Mouse (Mus musculus) small intestine, adult 2 months (tissue): ENCODE data around the gene Fbxl13. TPM values are rescaled to one million over a fixed set of nuclear protein-coding genes. Genes with fewer than 3 reads are reported as not detected.

Experiments used
- H3K27ac ChIP-seq: fragments of 200-500 bp; 2 replicates; pipeline ENCODE4 v1.5.1; 2012; ENCODE audit warnings: low read depth, low read length, control low read depth, inconsistent platforms; ENCODE audit not compliant: insufficient read depth
- H3K27me3 ChIP-seq: fragments of 200-500 bp; 2 replicates; pipeline ENCODE4 v1.6.1; 2012; ENCODE audit warnings: mild to moderate bottlenecking, moderate library complexity, low read length, inconsistent platforms; ENCODE audit not compliant: control insufficient read depth, insufficient read depth
- H3K36me3 ChIP-seq: fragments of 200-500 bp; 2 replicates; pipeline ENCODE4 v1.6.1; 2012; ENCODE audit warnings: mild to moderate bottlenecking, low read length, control low read depth, inconsistent platforms; ENCODE audit not compliant: control insufficient read depth, insufficient read depth
- H3K4me1 ChIP-seq: fragments of 200-500 bp; 2 replicates; pipeline ENCODE4 v1.6.1; 2012; ENCODE audit warnings: low read length, inconsistent platforms, mixed read lengths; ENCODE audit not compliant: control insufficient read depth, insufficient read depth, insufficient read length
- H3K4me3 ChIP-seq: fragments of 200-500 bp; 2 replicates; pipeline ENCODE4 v1.5.1; 2012; ENCODE audit warnings: low read depth, mild to moderate bottlenecking, control low read depth, inconsistent platforms, low read length, moderate library complexity
- CTCF ChIP-seq: fragments of 200-500 bp; IDR thresholded peaks from 2 replicates; pipeline ENCODE4 v1.5.1; 2012; ENCODE audit warnings: low read depth, mild to moderate bottlenecking, control low read depth, inconsistent platforms, low read length, moderate library complexity, mixed read lengths; ENCODE audit not compliant: insufficient replicate concordance, insufficient read length; ENCODE audit errors: extremely low read depth
- POLR2A ChIP-seq: fragments of 200-500 bp; IDR thresholded peaks from 2 replicates; pipeline ENCODE4 v1.6.1; 2012; ENCODE audit warnings: low read depth, mild to moderate bottlenecking, control low read depth, inconsistent platforms, low read length, moderate library complexity
- WGBS: fragments of 180-500 bp; shearing (Covaris S2); methylation state at CpG from one replicate; pipeline ENCODE4 v1.1.7; 2018; 5-methylcytosine and 5-hydroxymethylcytosine counted together
- polyA plus RNA-seq: library from polyadenylated mRNA; depleted of rRNA; stranded (reverse); fragments of >200 nt; gene quantifications from 2 replicates; pipeline ENCODE4 v1.2.3, GENCODE M21; 2012

Gene Fbxl13
- polyA plus RNA-seq, 1 experiment, result not detected

DNA sequence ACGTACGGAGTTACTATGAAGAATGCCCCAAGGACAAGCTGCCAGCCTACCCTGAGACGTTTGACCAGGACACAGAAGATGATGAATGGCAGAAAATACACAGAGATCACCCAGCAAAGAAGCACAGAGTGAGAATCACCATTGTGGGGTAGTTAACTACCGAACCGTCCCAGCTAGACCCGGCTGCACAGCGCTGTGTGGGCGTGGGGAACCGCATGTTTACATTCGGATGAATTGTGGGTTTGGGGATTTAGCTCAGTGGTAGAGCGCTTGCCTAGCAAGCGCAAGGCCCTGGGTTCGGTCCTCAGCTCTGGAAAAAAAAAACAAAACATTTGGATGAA is 70.3 kb downstream of the Fbxl13 start:
- Histone ChIP-seq H3K4me3 (no peak overlapping the region), H3K4me1 (no peaks in the 10 kb centered on the region), H3K27ac (no peak overlapping the region), H3K36me3 (no peaks in the 10 kb centered on the region), H3K27me3 (no peaks in the 10 kb centered on the region)
- WGBS, result 93% methylated on average over 13 of the region's 13 CpGs
- no peak for TF ChIP-seq CTCF
- no peak for TF ChIP-seq POLR2A

DNA sequence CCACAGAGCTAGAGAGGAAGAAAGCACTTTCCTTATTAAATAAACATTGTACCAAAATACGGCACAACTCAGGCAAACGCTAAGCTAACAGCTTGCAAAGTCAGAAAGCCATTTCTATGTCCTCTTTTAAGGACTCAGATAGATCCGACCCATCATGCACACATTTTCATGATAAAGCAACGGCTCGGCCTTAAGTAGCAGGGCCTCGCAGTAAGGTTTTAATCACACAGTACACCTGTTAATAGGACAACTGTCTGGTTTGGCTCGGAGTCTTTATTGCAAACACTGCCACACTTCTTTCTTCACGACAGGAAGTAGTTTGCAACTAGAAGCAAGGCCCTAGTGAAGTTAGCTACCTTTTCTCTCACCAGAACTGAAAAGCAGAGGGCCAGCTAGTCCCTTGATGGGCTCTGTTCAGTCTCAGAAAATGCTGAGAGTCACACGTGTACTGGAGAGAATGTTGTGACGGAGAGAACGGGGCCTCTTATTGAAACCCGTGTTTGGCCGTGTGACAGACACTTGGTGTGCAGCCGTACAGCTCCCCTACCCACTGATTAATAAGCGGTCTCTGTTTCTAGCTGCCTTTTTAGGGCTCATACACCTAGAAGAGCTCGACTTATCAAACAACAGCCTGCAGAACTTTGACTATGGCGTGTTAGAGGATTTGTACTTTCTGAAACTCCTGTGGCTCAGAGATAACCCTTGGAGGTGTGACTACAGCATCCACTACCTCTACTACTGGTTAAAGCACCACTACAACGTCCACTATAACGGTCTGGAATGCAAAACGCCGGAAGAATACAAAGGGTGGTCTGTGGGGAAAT is 70.8 kb downstream of the Fbxl13 start:
- Histone ChIP-seq H3K27me3 (no peaks in the 10 kb centered on the region), H3K4me3 (no peak overlapping the region), H3K4me1 (no peaks in the 10 kb centered on the region), H3K36me3 (no peaks in the 10 kb centered on the region), H3K27ac (no peak overlapping the region)
- no peak for TF ChIP-seq POLR2A
- TF ChIP-seq CTCF, result no peak
- WGBS, result 79% methylated on average over 21 of the region's 21 CpGs

DNA sequence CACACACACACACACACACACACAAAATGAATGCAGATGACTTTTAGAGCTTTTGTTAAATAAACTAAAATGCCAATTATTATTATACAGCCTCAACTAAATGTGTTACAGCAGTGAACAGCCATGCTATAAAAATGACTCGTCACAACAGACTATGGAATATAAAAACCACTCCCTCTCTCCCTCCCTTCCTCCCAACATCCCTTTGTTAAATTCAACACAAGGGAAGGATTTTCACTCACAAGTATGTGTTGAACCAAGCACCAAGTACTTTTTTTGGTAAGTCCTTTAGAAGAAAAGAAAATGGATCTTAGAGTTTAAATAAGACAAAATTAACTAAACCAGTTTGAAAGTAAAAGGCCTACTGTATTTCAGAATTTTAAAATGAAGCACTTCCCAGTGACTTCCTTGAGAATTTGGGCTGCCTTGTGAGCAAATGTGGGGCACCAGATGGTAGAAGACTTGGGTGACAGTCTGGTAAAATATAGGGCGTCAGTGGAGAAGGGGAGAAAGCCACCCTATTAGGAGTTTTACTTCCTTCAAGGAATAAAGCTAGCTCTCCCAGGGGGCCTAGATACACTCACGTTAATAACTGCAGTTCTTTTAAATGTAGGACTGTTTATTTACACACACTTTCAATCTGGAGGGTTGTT is 72.5 kb downstream of the Fbxl13 start:
- no peaks in the 10 kb centered on the region for H3K36me3 ChIP-seq
- H3K4me3 ChIP-seq, result no peak overlapping the region
- WGBS, result 64% methylated on average over 3 of the region's 3 CpGs

DNA sequence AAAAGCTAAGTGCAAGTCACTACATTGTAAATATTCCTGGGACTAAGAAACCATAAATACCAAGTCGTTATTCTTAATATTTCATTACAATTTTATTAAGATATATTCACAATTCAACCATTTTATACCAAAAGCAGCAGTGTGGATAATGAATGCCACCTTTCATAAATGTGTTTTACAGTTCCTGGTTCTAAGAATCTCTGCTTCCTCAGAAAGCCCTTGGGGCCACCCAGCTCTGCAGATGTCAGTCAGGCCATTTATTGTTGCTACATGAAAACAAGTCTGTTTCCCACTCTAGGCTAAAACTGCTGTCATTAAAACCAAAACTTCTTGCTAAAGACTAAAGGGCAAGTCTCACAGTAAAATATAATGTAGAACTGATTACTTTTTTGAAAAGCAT is 77.7 kb downstream of the Fbxl13 start:
- H3K4me1 ChIP-seq, result no peaks in the 10 kb centered on the region
- 58% methylated on average over 1 of the region's 1 CpGs for WGBS
- H3K27ac ChIP-seq, result no peak overlapping the region
- TF ChIP-seq POLR2A (no peak), CTCF (no peak)
- H3K27me3 ChIP-seq, result no peaks in the 10 kb centered on the region
- no peaks in the 10 kb centered on the region for H3K36me3 ChIP-seq
- no peak overlapping the region for H3K4me3 ChIP-seq

More for the DNA sequence above, 72.5 kb downstream of the Fbxl13 start:
- Histone ChIP-seq H3K27me3 (no peaks in the 10 kb centered on the region), H3K4me1 (no peaks in the 10 kb centered on the region), H3K27ac (no peak overlapping the region)
- TF ChIP-seq CTCF, result no peak
- no peak for TF ChIP-seq POLR2A

DNA sequence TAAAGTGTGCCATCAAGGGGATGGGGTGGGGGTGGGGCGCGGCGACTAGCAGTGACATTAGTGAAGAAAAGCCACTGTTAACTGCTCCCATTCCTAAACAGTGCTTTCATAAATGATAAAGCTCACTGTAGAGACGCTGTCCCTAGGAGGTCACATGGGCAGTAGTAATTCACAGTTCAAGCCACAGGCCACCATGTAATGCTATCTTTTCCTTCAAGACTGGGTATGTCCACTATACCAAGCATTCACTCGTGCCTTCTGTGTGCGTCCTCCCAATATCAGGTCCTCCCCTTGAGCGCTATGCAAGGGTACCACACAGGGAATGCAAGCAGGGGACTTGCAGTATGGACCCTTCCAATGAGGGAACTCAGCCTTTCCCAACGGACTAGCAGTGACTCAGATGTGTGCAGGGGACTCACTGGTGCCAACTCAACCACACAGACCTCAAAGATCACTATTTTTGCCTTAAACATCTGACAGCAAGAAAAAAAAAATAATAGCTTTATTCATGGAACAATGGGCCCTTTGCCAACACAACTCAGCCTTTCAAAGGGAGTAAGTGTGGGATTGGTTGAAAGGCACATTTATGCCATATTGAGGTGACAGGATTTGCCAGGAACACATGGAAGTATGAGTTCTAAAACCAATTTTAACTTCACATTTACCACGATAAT is 79.9 kb downstream of the Fbxl13 start:
- no peaks in the 10 kb centered on the region for H3K36me3 ChIP-seq
- 91% methylated on average over 9 of the region's 9 CpGs for WGBS
- H3K27ac ChIP-seq, result no peak overlapping the region

DNA sequence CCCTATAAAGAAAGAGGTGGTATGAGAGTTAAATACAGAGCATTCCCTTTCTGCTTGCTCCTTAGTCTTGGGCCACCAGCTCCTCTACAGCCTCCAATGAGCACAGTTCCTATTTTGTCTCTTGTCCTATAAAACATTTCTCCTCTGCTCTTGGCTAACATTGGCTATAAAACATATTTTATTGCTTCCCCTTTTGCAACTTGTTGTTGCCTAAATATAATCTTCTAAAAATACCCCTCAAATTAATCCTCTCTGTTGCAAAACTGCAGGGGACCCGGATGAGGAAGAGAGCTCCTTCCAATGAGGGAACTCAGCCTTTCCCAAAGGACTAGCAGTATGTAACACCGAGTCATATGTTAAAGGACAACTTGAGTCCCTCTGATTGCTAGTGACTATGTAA is 81.5 kb downstream of the Fbxl13 start:
- WGBS, result 55% methylated on average over 2 of the region's 2 CpGs
- Histone ChIP-seq H3K4me1 (no peaks in the 10 kb centered on the region), H3K27ac (no peak overlapping the region), H3K36me3 (no peaks in the 10 kb centered on the region), H3K27me3 (no peaks in the 10 kb centered on the region), H3K4me3 (no peak overlapping the region)
- TF ChIP-seq POLR2A, result no peak
- TF ChIP-seq CTCF, result no peak

More for the DNA sequence above, 79.9 kb downstream of the Fbxl13 start:
- Histone ChIP-seq H3K4me1 (no peaks in the 10 kb centered on the region), H3K4me3 (no peak overlapping the region), H3K27me3 (no peaks in the 10 kb centered on the region)
- TF ChIP-seq POLR2A, result no peak
- no peak for TF ChIP-seq CTCF

DNA sequence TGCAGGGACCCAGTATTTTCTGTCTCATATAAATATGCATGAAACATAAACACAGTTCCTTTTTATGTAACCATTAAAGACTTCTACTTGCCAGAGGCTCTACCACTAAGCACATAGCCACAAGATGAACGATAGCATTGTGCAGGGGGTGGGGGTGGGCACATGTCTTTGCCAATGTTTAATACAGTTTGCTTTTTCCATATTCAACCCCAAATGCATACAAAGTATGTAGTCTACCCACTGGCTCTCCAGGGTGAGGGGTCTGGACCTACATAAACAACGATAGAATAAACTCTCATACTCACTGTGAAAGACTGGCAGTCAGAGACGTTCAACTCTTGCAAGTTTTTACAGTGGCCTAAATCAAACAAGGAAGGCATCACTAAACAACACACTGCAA is 88.9 kb downstream of the Fbxl13 start:
- Histone ChIP-seq H3K36me3 (no peaks in the 10 kb centered on the region), H3K4me3 (no peak overlapping the region), H3K27ac (no peak overlapping the region), H3K4me1 (no peaks in the 10 kb centered on the region), H3K27me3 (no peaks in the 10 kb centered on the region)
- no peak for TF ChIP-seq CTCF
- TF ChIP-seq POLR2A, result no peak
- WGBS, result 69% methylated on average over 3 of the region's 3 CpGs
